Mouse (Mus musculus): ENCODE measurements around the gene Rab44.

DNA sequence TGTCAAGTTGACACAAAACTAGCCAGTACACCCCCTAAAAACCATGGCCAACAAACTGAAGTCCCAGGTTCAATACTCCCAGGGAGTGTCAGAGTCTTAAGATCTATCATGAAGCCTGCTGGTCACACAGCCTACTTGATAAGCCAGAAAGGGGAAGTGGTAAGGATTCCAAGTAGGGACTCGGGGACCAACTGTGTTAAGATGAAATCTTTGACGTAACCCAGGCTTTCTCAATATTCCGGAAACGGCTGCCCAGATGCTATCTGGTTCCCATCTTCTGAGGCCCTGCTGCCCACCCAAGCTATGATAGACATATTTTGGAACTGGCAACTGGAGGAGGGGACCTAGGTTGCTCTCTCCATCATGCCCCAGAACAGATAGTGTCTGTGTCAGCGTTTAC lies 2.6 kb upstream of the Rab44 start:
- no peak for TF ChIP-seq CTCF (IDR thresholded peaks at IDR 0.05; ENCODE audit: low read depth, low read length)
- no peak for TF ChIP-seq GATA2 (IDR thresholded peaks at IDR 0.05; ENCODE audit: borderline replicate concordance, low read depth, low read length)
- no peak for TF ChIP-seq GATA1 (IDR thresholded peaks at IDR 0.05; ENCODE audit: borderline replicate concordance, low read length)

All from G1E (cell line).